Mouse (Mus musculus) bone marrow macrophage, adult 2 months (primary cell): ENCODE data around the gene Shank2. TPM values are rescaled to one million over a fixed set of nuclear protein-coding genes. Genes with fewer than 3 reads are reported as not detected.

Source experiments
- H3K27ac ChIP-seq: 2 replicates; pipeline ENCODE4 v1.5.1; 2012; ENCODE audit warnings: low read depth, low read length; ENCODE audit not compliant: insufficient read depth
- H3K4me1 ChIP-seq: 2 replicates; pipeline ENCODE4 v1.6.1; 2012; ENCODE audit warnings: low read length; ENCODE audit not compliant: control insufficient read depth, insufficient read depth
- H3K4me3 ChIP-seq: 2 replicates; pipeline ENCODE4 v1.5.1; 2012; ENCODE audit warnings: mild to moderate bottlenecking, low read length, moderate library complexity; ENCODE audit not compliant: insufficient read depth
- CTCF ChIP-seq: IDR thresholded peaks from 2 replicates; pipeline ENCODE4 v1.5.1; 2012; ENCODE audit warnings: low read depth, mild to moderate bottlenecking, low read length, moderate library complexity
- POLR2A ChIP-seq: IDR thresholded peaks from 2 replicates; pipeline ENCODE4 v1.6.1; 2012; ENCODE audit warnings: mild to moderate bottlenecking, low read depth, low read length, borderline replicate concordance
- polyA plus RNA-seq: library from polyadenylated mRNA; stranded (reverse); fragments of >200 nt; gene quantifications from 2 replicates; pipeline ENCODE4 v1.2.4, GENCODE M21; 2012; ENCODE audit not compliant: missing spikeins, insufficient read depth, insufficient read length

The Shank2 gene
- polyA plus RNA-seq, 1 experiment, result not detected

- Histone ChIP-seq H3K27ac (no peak overlapping the region), H3K4me1 (peaks cover 3% of the 10 kb centered on the region; the same call in 1 of the 2 replicates), H3K4me3 (no peak overlapping the region)
- TF ChIP-seq CTCF, result no peak
- TF ChIP-seq POLR2A, result no peak
Measured at GRCm38 (mm10) chr7:144444788-144445187, 443.1 kb downstream of the Shank2 start.

- peaks cover 3% of the 10 kb centered on the region; the same call in 1 of the 2 replicates for H3K4me1 ChIP-seq
- TF ChIP-seq CTCF (no peak), POLR2A (no peak)
- no peak overlapping the region for H3K27ac ChIP-seq
- H3K4me3 ChIP-seq, result no peak overlapping the region
Measured at GRCm38 (mm10) chr7:144447146-144447545, 445.4 kb downstream of the Shank2 start.

GRCm38 (mm10) chr7:144448186-144448585 is 446.5 kb downstream of the Shank2 start:
- TF ChIP-seq CTCF (no peak), POLR2A (no peak)
- Histone ChIP-seq H3K27ac (no peak overlapping the region), H3K4me3 (no peak overlapping the region), H3K4me1 (peaks cover 3% of the 10 kb centered on the region; the same call in 1 of the 2 replicates)

- no peak overlapping the region for H3K27ac ChIP-seq
- H3K4me3 ChIP-seq, result no peak overlapping the region
- H3K4me1 ChIP-seq, result peaks cover 3% of the 10 kb centered on the region; the same call in 1 of the 2 replicates
- TF ChIP-seq CTCF (no peak), POLR2A (no peak)
Measured at GRCm38 (mm10) chr7:144449637-144450570, 448.2 kb downstream of the Shank2 start.

- TF ChIP-seq CTCF (no peak), POLR2A (no peak)
- Histone ChIP-seq H3K27ac (no peak overlapping the region), H3K4me3 (no peak overlapping the region), H3K4me1 (peaks cover 3% of the 10 kb centered on the region; the same call in 1 of the 2 replicates)
Measured at GRCm38 (mm10) chr7:144450661-144451060, 448.9 kb downstream of the Shank2 start.

- Histone ChIP-seq H3K27ac (no peak overlapping the region), H3K4me1 (no peaks in the 10 kb centered on the region)
- TF ChIP-seq CTCF (no peak), POLR2A (no peak)
Measured at GRCm38 (mm10) chr7:144458881-144459280, 457.2 kb downstream of the Shank2 start.

GRCm38 (mm10) chr7:144461246-144461902 is 459.6 kb downstream of the Shank2 start:
- Histone ChIP-seq H3K27ac (no peak overlapping the region), H3K4me3 (no peak overlapping the region), H3K4me1 (no peaks in the 10 kb centered on the region)
- TF ChIP-seq POLR2A (no peak), CTCF (no peak)

More at GRCm38 (mm10) chr7:144458881-144459280, 457.2 kb downstream of the Shank2 start:
- H3K4me3 ChIP-seq, result no peak overlapping the region

GRCm38 (mm10) chr7:144462577-144462976 is 460.8 kb downstream of the Shank2 start:
- no peaks in the 10 kb centered on the region for H3K4me1 ChIP-seq
- H3K27ac ChIP-seq, result no peak overlapping the region
- TF ChIP-seq CTCF, result no peak
- TF ChIP-seq POLR2A, result no peak
- H3K4me3 ChIP-seq, result no peak overlapping the region

GRCm38 (mm10) chr7:144468741-144469140 is 467.0 kb downstream of the Shank2 start:
- TF ChIP-seq POLR2A (no peak), CTCF (no peak)
- H3K4me1 ChIP-seq, result no peaks in the 10 kb centered on the region
- H3K4me3 ChIP-seq, result no peak overlapping the region
- no peak overlapping the region for H3K27ac ChIP-seq
